In the genomic region with DNA sequence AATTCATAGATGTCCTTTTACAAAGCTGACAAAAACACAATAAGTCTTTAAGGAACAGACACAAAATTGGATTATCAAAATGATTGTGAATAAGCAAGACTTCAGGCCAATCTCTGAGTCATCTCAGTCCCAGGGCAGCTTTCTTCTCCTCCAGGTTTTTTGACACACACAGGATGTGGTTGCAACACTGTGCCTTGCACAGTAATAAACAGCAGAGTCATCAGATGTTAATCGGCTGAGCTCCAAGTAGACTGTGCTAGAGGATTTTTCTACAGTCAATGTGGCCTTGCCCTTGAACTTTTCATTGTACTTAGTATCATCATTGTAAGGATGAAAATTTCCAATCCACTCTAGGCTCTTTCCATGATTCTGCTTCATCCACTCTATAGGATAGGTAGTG, we compare ENCODE assay signal across 10 mouse cellular contexts.
DNase-seq lines count a peak whose midpoint lies in the region.
"Had no signal": no experiment of that assay in that cellular context is flagged by ENCODE, and none has a peak within 500 bp of the region (broad histone marks: within the 10 kb centered on the region; RNA-seq: fewer than 3 reads in every experiment).

No protein-coding gene starts in this region.

- peak; percentile 4 to 30 for DNase-seq in spleen, postnatal 36 days (ENCODE audit: low spot score in 2 of 2)
- DNase-seq in spleen, adult 18-20 months = no peak
- peak; percentile 7 for DNase-seq in fat pad, adult 2 months (ENCODE audit: extremely low read depth, low read depth, low spot score)
- peak; percentile 29 to 40 for DNase-seq in natural killer cell, adult 2 months (ENCODE audit: low spot score in 2 of 2)
- no peak for DNase-seq in kidney, adult 8-10 months
- no peak for DNase-seq in left cerebral cortex, postnatal 25 days (ENCODE audit: low spot score in 2 of 2)
- no peak for DNase-seq in retina, embryonic 14.5 days (ENCODE audit: low spot score)
- DNase-seq: cerebellum, postnatal 10 days; kidney, adult 18-20 months; lung, adult 18-20 months had no signal

- intact Hi-C loops in left cerebral cortex, postnatal 25 days (cut with DNase I) = no loop called here

Comparison
In these comparisons a context has a peak if more than half of its experiments do, and no peak if none do; other contexts are left out.
1. DNase-seq: peak in spleen, postnatal 36 days (2 of 2), fat pad, adult 2 months (single experiment) and natural killer cell, adult 2 months (2 of 2); none in spleen, adult 18-20 months (0 of 2), kidney, adult 8-10 months (0 of 2), left cerebral cortex, postnatal 25 days (0 of 2) and retina, embryonic 14.5 days (single experiment).